Mouse (Mus musculus) ES-E14 (cell line): ENCODE data around the gene Srrd.

Experiments used
- CHD2 ChIP-seq: IDR thresholded peaks from 2 replicates; pipeline ENCODE4 v1.6.1; 2014; ENCODE audit warnings: mild to moderate bottlenecking, low read depth, low read length, inconsistent platforms
- HCFC1 ChIP-seq: IDR thresholded peaks from 2 replicates; pipeline ENCODE4 v1.6.1; 2012; ENCODE audit warnings: low read length, inconsistent platforms, borderline replicate concordance; ENCODE audit not compliant: insufficient read depth
- MAFK ChIP-seq: IDR thresholded peaks from 2 replicates; pipeline ENCODE4 v1.6.1; 2014; ENCODE audit warnings: mild to moderate bottlenecking, low read depth, low read length, inconsistent platforms; ENCODE audit not compliant: insufficient read depth
- ZC3H11A ChIP-seq: IDR thresholded peaks from 2 replicates; pipeline ENCODE4 v1.6.1; 2012; ENCODE audit warnings: low read depth, mild to moderate bottlenecking, inconsistent platforms, low read length, borderline replicate concordance
- ZNF384 ChIP-seq: IDR thresholded peaks from 2 replicates; pipeline ENCODE4 v1.6.1; 2012; ENCODE audit warnings: low read depth, low read length, inconsistent platforms

- TF ChIP-seq MAFK (no peak), ZC3H11A (no peak), HCFC1 (no peak), ZNF384 (no peak), CHD2 (no peak)
Measured at GRCm38 (mm10) chr5:112371933-112372332, 29.1 kb upstream of the Srrd start.
